Mouse (Mus musculus) 416B (cell line): Measurements from ENCODE around the gene Sstr2.
"Not testable (repeated sequence)": the region's sequence is repeated elsewhere in the genome, so short reads cannot be mapped to it uniquely, and the experiment has no call there.

Experiments
- DNase-seq: peaks from one replicate; pipeline ENCODE4 v3.0.0; 2011; ENCODE audit warnings: low read depth

The Sstr2 gene

GRCm38 (mm10) chr11:113657221-113657620, 38.1 kb downstream of the Sstr2 start:
- DNase-seq: no peak

DNA sequence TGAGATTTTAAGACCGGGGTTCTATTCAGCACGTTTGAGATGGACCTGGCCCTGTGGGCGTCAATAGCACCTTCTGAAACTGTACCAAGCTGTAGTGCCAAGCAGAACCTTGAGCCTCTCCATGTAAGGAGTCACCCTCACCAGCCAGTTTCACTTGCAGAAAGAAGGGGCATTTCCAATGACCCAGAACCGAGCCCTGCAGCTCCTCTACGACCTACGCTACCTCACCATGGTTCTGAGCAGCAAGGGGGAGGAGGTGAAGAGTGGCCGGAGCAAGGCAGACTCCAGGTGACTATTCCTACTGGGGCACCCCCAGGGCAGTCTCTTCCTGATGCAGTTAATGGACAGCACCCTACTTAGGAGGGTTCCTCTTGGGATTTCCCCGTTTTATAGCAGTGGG, 39.2 kb downstream of the Sstr2 start:
- no peak for DNase-seq

DNA sequence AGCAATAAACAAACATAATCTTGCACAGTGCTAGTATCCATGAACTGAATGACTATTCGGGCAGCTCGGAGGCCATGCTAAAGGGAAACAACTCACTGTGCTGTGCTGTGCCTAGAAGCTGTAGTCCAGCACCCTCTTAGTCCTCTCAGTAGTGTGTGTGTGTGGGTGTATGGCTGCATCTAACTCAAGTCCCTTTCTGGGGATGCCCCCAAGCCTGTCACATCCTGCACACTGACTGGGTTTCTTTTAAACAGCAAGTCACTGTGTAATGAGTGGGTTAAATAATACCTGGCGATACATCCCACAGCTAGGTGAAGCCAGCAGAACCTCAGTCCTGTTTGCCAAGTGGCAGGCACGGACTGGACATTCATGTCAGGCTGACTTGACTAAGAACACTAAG, 39.6 kb downstream of the Sstr2 start:
- DNase-seq: no peak

DNA sequence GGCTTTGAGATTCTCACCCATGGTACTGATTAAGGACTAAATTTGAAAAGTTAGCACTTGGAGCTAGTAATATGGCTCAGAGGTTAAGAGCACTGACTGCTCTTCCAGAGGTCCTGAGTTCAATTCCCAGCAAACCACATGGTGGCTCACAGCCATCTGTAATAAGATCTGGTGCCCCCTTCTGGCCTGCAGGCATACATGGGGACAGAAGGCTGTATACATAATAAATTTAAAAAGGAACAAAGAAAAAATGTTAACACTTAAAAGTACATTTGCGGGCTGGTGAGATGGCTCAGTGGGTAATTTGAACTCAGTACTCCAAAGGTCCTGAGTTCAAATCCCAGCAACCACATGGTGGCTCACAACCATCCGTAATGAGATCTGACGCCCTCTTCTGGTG, 41.1 kb downstream of the Sstr2 start:
- not testable (repeated sequence) for DNase-seq

- peak; percentile 65 for DNase-seq
Observed at GRCm38 (mm10) chr11:113660940-113661339, 41.8 kb downstream of the Sstr2 start.

DNA sequence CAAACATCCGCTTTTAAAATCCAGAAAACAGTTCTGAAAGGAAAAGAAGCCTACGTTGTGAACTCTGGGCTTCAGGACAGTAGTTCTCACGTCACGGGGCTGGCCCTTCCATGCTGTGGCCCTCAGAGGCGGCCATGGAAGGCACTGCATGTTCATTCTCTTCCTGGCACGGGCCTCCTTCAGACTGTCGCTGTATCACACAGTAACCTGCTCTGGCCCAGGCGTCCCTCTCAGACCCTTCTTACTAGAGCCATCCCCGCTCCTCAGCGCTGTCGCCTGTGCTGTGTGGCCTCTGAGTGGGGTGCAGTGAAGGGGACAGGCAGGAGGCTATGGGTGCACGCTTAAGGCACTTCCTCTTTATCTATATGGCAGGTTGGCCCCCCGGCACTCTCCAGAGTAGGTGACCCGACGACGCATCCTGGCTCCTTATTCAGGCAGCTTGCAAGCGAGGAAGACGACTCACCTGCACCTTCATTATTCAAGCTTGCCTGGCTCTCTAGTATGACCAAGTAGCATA, 42.8 kb downstream of the Sstr2 start:
- no peak for DNase-seq

GRCm38 (mm10) chr11:113664279-113664678, 45.1 kb downstream of the Sstr2 start:
- DNase-seq: no peak

- DNase-seq: no peak
Observed at GRCm38 (mm10) chr11:113666205-113666604, 47.1 kb downstream of the Sstr2 start.

DNA sequence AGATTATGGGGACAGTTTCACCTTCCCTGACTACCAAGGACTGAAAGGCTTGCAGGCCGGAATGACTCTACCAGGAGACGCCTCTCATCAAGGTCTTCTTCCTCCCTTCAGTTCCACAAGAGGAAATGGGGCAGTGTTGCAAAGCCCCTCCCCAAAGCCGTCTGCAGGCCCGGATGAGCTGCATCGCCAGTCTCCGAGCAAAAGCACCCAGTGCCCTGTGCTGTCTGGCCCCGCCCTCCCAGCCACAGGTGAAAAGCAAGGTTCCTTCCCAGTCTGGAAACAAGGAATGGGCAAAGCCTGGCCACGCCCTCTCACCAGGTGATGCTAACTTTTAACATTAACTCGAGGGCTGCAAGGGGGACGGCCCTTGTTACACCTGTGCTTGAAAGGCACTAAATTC, 47.5 kb downstream of the Sstr2 start:
- no peak for DNase-seq

DNA sequence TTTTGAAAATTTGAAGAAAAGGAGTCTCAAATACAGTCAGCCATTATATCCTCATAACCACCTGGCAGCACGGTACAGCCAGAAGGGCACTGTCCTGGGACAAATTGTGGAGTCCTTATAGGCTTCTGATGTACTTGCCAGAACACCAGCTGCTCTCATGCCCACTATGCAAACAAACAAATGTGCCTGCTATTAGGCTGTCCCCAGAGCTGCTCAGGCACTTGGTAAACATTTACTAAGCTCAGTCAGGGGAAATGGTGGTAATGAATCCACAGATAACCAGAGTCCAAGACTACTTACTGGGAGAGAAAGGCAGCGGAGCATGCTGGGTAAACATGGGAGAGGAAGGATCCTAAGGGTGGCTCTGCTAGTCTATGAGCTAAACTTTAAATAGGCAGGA, 48.0 kb downstream of the Sstr2 start:
- no peak for DNase-seq

- DNase-seq: no peak
Observed at GRCm38 (mm10) chr11:113667704-113668103, 48.6 kb downstream of the Sstr2 start.

DNA sequence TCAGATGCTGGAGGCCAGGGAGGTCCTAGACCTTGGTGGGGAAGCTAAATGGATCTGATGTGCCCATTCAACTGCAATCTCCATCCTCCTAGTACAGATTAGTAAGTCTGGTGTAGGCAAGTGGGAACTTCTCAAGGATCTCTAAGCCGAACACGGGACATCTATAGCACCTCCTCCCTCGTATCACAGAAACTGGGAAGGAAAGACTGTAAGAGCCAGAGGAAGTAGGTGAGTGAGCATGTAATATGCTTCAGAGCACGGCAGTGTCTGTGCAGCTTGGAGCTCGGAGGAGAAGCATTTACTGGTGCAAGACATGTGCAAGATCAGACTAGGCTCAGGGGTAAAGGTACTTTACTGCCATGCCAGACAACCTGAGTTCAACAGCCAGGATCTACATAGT, 49.7 kb downstream of the Sstr2 start:
- no peak for DNase-seq

DNA sequence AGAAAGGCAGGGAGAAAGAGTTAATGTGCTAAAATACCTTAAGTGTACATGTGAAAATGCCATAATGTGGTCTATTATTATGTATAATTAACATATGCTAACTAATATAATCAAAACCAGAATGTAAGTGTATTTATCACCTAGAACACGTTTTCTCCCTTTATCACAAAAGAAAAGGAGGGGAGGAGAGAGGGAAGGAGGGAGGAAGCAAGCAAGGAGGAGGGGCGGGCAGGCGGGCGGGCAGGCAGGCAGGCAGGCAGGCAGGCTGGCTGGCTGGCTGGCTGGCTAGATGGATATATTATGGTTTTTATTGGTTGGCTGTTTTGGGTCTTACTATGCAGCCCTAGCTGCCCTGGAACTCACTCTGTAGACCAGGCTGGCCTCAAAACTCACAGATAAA, 50.6 kb downstream of the Sstr2 start:
- no peak for DNase-seq

DNA sequence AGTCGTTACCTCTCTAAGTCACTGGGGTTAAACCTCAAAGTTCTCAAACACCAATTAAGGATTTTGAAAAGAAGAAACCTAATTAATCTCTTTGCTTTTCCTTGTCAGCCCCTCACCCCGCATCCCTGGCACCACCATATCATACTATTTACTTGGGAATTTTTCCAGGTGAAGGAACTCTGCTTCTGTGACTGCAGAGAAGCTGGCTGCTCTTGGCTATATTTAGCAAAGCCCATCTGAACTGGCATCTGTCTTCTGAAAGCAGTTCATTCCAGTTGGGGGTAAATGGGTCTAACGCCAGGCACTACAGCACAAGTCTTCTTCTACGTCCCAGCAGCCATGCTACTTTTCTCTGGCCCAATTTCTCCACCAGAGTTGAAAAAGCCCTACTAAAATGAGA, 54.5 kb downstream of the Sstr2 start:
- no peak for DNase-seq

DNA sequence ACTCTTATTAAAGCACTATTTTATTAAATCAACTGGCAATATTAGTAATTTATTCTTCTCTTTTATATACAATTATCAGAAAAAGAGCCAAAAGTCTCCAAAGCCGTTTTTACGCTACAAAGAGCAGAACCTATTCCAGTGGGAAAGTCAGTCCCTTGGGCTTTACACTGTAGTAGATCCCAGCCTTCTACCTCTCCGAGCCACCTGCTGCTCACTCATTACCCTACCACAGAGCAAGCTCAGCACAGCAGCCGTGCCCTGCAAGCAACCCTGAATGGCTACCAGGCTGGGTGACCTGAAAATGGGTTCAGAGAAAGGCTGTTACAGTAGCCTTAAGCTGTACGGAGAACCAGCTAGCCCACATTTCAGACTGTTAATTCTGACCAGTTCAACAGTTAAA, 55.5 kb downstream of the Sstr2 start:
- no peak for DNase-seq
